Comparison of ENCODE assay signal across 8 mouse cellular contexts in genomic region chr2:154407063-154407642, GRCm38 (mm10). TPM values are rescaled to one million over a fixed set of nuclear protein-coding genes. Genes with fewer than 3 reads are reported as not detected.
A peak's percentile ranks its signal among the peaks of the same experiment; 100 is the strongest.
DNase-seq lines count a peak whose midpoint lies in the region; ATAC-seq and TF ChIP-seq lines count a peak whose summit lies in the region.

No protein-coding gene starts in this region.

- no peak for TF ChIP-seq CTCF in left cerebral cortex, adult 2 months (IDR thresholded peaks at IDR 0.05)
- no peak for TF ChIP-seq CTCF in cortical plate, adult 2 months (IDR thresholded peaks at IDR 0.05; ENCODE audit: extremely low read depth, insufficient read depth, low read length)
- TF ChIP-seq CTCF in heart, postnatal 0 days (IDR thresholded peaks at IDR 0.05; ENCODE audit: low read depth), result no peak

- no peak for ATAC-seq in heart, postnatal 0 days (ENCODE audit: insufficient read depth, low read depth)
- peak; percentile 10; the same call in 1 of the 2 replicates for ATAC-seq in midbrain, embryonic 11.5 days (ENCODE audit: low FRiP score)

- no peak for DNase-seq in left cerebral cortex, adult 2 months (ENCODE audit: extremely low spot score in 1 of 2, low spot score in 2 of 2)
- DNase-seq in left cerebral cortex, adult 11 months (ENCODE audit: low spot score), result no peak
- DNase-seq in heart, postnatal 0 days (ENCODE audit: low spot score), result no peak
- peak; percentile 85 for DNase-seq in midbrain, embryonic 11.5 days (ENCODE audit: low spot score, missing footprints)
- no peak for DNase-seq in left cerebral cortex, postnatal 25 days (ENCODE audit: low spot score in 2 of 2)
- DNase-seq in left cerebral cortex, adult 18-20 months (ENCODE audit: low spot score in 2 of 2), result no peak
- DNase-seq in cerebellum, postnatal 4 days (ENCODE audit: low spot score in 2 of 2), result no peak

- H3K4me1 ChIP-seq in cortical plate, adult 2 months (ENCODE audit: control insufficient read depth, insufficient read depth, low read length), result peaks cover 8% of the 10 kb centered on the region
- H3K4me1 ChIP-seq in heart, postnatal 0 days (ENCODE audit: control insufficient read depth, insufficient read depth), result peaks cover 35% of the 10 kb centered on the region
- peaks cover 7% of the 10 kb centered on the region; the same call in 1 of the 2 replicates for H3K4me1 ChIP-seq in midbrain, embryonic 11.5 days (ENCODE audit: control insufficient read depth, insufficient read depth, low read length)

- no peaks in the 10 kb centered on the region for H3K27me3 ChIP-seq in heart, postnatal 0 days (ENCODE audit: control insufficient read depth, insufficient read depth, low read length)
- peaks cover 4% of the 10 kb centered on the region; the same call in 1 of the 2 replicates for H3K27me3 ChIP-seq in midbrain, embryonic 11.5 days (ENCODE audit: control insufficient read depth, insufficient read depth, low read length)

- no peak for TF ChIP-seq EP300 in heart, postnatal 0 days (IDR thresholded peaks at IDR 0.05; ENCODE audit: low read depth)

- intact Hi-C loops in left cerebral cortex, adult 2 months (cut with DNase I), result no loop called here
- intact Hi-C loops in left cerebral cortex, postnatal 25 days (cut with DNase I), result no loop called here

- peak overlapping the region; percentile 92 for H3K27ac ChIP-seq in left cerebral cortex, adult 2 months
- H3K27ac ChIP-seq in cortical plate, adult 2 months (ENCODE audit: insufficient read depth, low read length), result peak overlapping the region; percentile 97
- H3K27ac ChIP-seq in heart, postnatal 0 days (ENCODE audit: low read depth), result peak overlapping the region; percentile 93
- no peak overlapping the region for H3K27ac ChIP-seq in midbrain, embryonic 11.5 days (ENCODE audit: low read depth, low read length)

- 16% methylated on average over 11 of the region's 11 CpGs for WGBS in heart, postnatal 0 days
- 24% methylated on average over 11 of the region's 11 CpGs for WGBS in midbrain, embryonic 11.5 days

- peak overlapping the region; percentile 82 for H3K9ac ChIP-seq in heart, postnatal 0 days (replicated peaks; ENCODE audit: low read depth, low read length)
- peak overlapping the region; percentile 73 for H3K9ac ChIP-seq in midbrain, embryonic 11.5 days (ENCODE audit: low read length)

- no peaks in the 10 kb centered on the region for H3K9me3 ChIP-seq in heart, postnatal 0 days (replicated peaks; ENCODE audit: control insufficient read depth, low read length)
- no peaks in the 10 kb centered on the region for H3K9me3 ChIP-seq in midbrain, embryonic 11.5 days (ENCODE audit: control insufficient read depth, low read length)

- no peaks in the 10 kb centered on the region for H3K36me3 ChIP-seq in heart, postnatal 0 days (replicated peaks; ENCODE audit: control insufficient read depth, insufficient read depth, low read length)
- H3K36me3 ChIP-seq in midbrain, embryonic 11.5 days (ENCODE audit: control insufficient read depth, insufficient read depth, low read length), result no peaks in the 10 kb centered on the region

- peak overlapping the region; percentile 74 for H3K4me2 ChIP-seq in heart, postnatal 0 days (ENCODE audit: low read depth, low read length)
- H3K4me2 ChIP-seq in midbrain, embryonic 11.5 days, result peak overlapping the region; percentile 90

- TF ChIP-seq POLR2A in cortical plate, adult 2 months (IDR thresholded peaks at IDR 0.05; ENCODE audit: extremely low read depth, insufficient read depth, low read length), result no peak

- H3K4me3 ChIP-seq in left cerebral cortex, adult 2 months, result peak overlapping the region; percentile 78
- H3K4me3 ChIP-seq in cortical plate, adult 2 months (ENCODE audit: insufficient read depth, low read length), result peak overlapping the region; percentile 87
- peak overlapping the region; percentile 79 for H3K4me3 ChIP-seq in heart, postnatal 0 days (ENCODE audit: low read depth, low read length)
- peak overlapping the region; percentile 68 for H3K4me3 ChIP-seq in midbrain, embryonic 11.5 days (ENCODE audit: low read depth, low read length)

RNA-seq across cellular contexts. Expression of gene Snta1, which starts 0.7 kb away (rescaled TPM):
- 10 to 100 TPM; 33.9 to 34.1 TPM for total RNA-seq in left cerebral cortex, adult 2 months (2021)
- polyA plus RNA-seq in cortical plate, adult 2 months (2012; rRNA removed), result 36.2 and 37.7 TPM in 2 replicates
- total RNA-seq in heart, postnatal 0 days (2014; rRNA removed; ENCODE audit: low replicate concordance), result 139 and 158 TPM in 2 replicates
- polyA plus RNA-seq in heart, postnatal 0 days (2015; fragmentation: Nextera tagmentation; extraction: Ambion mirVana), result 66.9 and 67.8 TPM in 2 replicates
- 2.0 and 2.3 TPM in 2 replicates for polyA plus RNA-seq in midbrain, embryonic 11.5 days (2014; fragmentation: Nextera tagmentation; extraction: Ambion mirVana)
- total RNA-seq in left cerebral cortex, postnatal 25 days (2021), result 10 to 100 TPM; 30.7 to 35.7 TPM
- 10 to 100 TPM; 34.4 to 36.6 TPM for total RNA-seq in left cerebral cortex, adult 18-20 months (2021)

RNA-seq across cellular contexts. Expression of gene Cbfa2t2, which starts 29.1 kb away (rescaled TPM):
- total RNA-seq in left cerebral cortex, adult 2 months (2021), result 10 to 100 TPM; 54.3 to 57.4 TPM
- polyA plus RNA-seq in cortical plate, adult 2 months (2012; rRNA removed), result 30.4 and 32.9 TPM in 2 replicates
- 28.0 and 45.1 TPM in 2 replicates for total RNA-seq in heart, postnatal 0 days (2014; rRNA removed; ENCODE audit: low replicate concordance)
- polyA plus RNA-seq in heart, postnatal 0 days (2015; fragmentation: Nextera tagmentation; extraction: Ambion mirVana), result 18.1 and 18.2 TPM in 2 replicates
- 75.2 and 76.1 TPM in 2 replicates for polyA plus RNA-seq in midbrain, embryonic 11.5 days (2014; fragmentation: Nextera tagmentation; extraction: Ambion mirVana)
- total RNA-seq in left cerebral cortex, postnatal 25 days (2021), result 10 to 100 TPM; 54.6 to 57.5 TPM
- total RNA-seq in left cerebral cortex, adult 18-20 months (2021), result 10 to 100 TPM; 46.1 to 57.0 TPM

RNA-seq across cellular contexts. Expression of gene Cdk5rap1, which starts 34.3 kb away (rescaled TPM):
- 10 to 100 TPM; 11.5 to 14.3 TPM for total RNA-seq in left cerebral cortex, adult 2 months (2021)
- 14.9 and 17.7 TPM in 2 replicates for polyA plus RNA-seq in cortical plate, adult 2 months (2012; rRNA removed)
- 12.9 and 32.7 TPM in 2 replicates for total RNA-seq in heart, postnatal 0 days (2014; rRNA removed; ENCODE audit: low replicate concordance)
- polyA plus RNA-seq in heart, postnatal 0 days (2015; fragmentation: Nextera tagmentation; extraction: Ambion mirVana), result 20.5 and 24.9 TPM in 2 replicates
- 15.1 and 18.1 TPM in 2 replicates for polyA plus RNA-seq in midbrain, embryonic 11.5 days (2014; fragmentation: Nextera tagmentation; extraction: Ambion mirVana)
- total RNA-seq in left cerebral cortex, postnatal 25 days (2021), result 10 to 100 TPM; 11.4 to 17.4 TPM
- total RNA-seq in left cerebral cortex, adult 18-20 months (2021), result 10 to 100 TPM; 13.7 to 17.8 TPM
